Mouse (Mus musculus) midbrain, postnatal 0 days (tissue): ENCODE measurements around the gene Tmem132c. TPM values are rescaled to one million over a fixed set of nuclear protein-coding genes. Genes with fewer than 3 reads are reported as not detected.

Source experiments
- ATAC-seq: fragments of 200-750 bp; cut with Nextera tagmentation; 2 replicates; pipeline ENCODE4 v1.8.0; 2017; ENCODE audit warnings: moderate number of reproducible peaks, mild to moderate bottlenecking, moderate TSS enrichment, moderate library complexity; ENCODE audit not compliant: low FRiP score
- DNase-seq: peaks from one replicate; pipeline ENCODE4 v3.0.0-alpha.2; 2015; ENCODE audit warnings: low spot score
- H3K27ac ChIP-seq: fragments of 300-500 bp; sonication (generic); 2 replicates; pipeline ENCODE4 v1.5.1; 2014; ENCODE audit warnings: low read depth, mild to moderate bottlenecking, low read length, mixed read lengths
- H3K27me3 ChIP-seq: fragments of 300-500 bp; sonication (generic); 2 replicates; pipeline ENCODE4 v1.6.1; 2014; ENCODE audit warnings: low read length, control low read depth, mixed read lengths; ENCODE audit not compliant: insufficient read depth
- H3K36me3 ChIP-seq: fragments of 300-500 bp; sonication (generic); 2 replicates; pipeline ENCODE4 v1.6.1; 2014; ENCODE audit warnings: low read length, control low read depth, mixed read lengths; ENCODE audit not compliant: insufficient read depth
- H3K4me1 ChIP-seq: fragments of 300-500 bp; sonication (generic); 2 replicates; pipeline ENCODE4 v1.6.1; 2014; ENCODE audit warnings: mild to moderate bottlenecking, control low read depth, antibody characterized with exemption, low read length, mixed read lengths; ENCODE audit not compliant: insufficient read depth
- H3K4me2 ChIP-seq: fragments of 300-500 bp; sonication (generic); 2 replicates; pipeline ENCODE4 v1.6.1; 2014; ENCODE audit warnings: low read depth, mild to moderate bottlenecking, low read length, mixed read lengths; ENCODE audit not compliant: poor library complexity, severe bottlenecking
- H3K4me3 ChIP-seq: fragments of 300-500 bp; sonication (generic); 2 replicates; pipeline ENCODE4 v1.5.1; 2014; ENCODE audit warnings: low read depth, mild to moderate bottlenecking, low read length, moderate library complexity
- H3K9ac ChIP-seq: fragments of 300-500 bp; sonication (generic); replicated peaks from 2 replicates; pipeline ENCODE4 v1.6.1; 2014; ENCODE audit warnings: mild to moderate bottlenecking, low read length, moderate library complexity, mixed read lengths; ENCODE audit not compliant: poor library complexity, severe bottlenecking
- H3K9me3 ChIP-seq: fragments of 300-500 bp; sonication (generic); 2 replicates; pipeline ENCODE4 v1.6.1; 2016; ENCODE audit warnings: low read length, control low read depth
- CTCF ChIP-seq: IDR thresholded peaks from 2 replicates; pipeline ENCODE4 v1.5.1; 2016; ENCODE audit warnings: antibody characterized with exemption, mild to moderate bottlenecking
- WGBS: fragments of 180-500 bp; shearing (Covaris S2); extraction: QIAGEN DNeasy Blood & Tissue Kit; methylation state at CpG from one replicate; pipeline ENCODE4 v1.1.7; 2014; 5-methylcytosine and 5-hydroxymethylcytosine counted together
- polyA plus RNA-seq: library from polyadenylated mRNA; unstranded; fragments of >200 nt; fragmentation: Nextera tagmentation; extraction: Ambion mirVana; gene quantifications from 2 replicates; pipeline ENCODE4 v1.2.1, GENCODE M21; 2015
- total RNA-seq: library from RNA; depleted of rRNA; stranded (reverse); fragments of >200 nt; gene quantifications from 2 replicates; pipeline ENCODE4 v1.2.3, GENCODE M21; 2014

The Tmem132c gene
- total and polyA plus RNA-seq, 2 experiments from 2014 or later: 10.2 to 40.0 TPM

- H3K9me3 ChIP-seq: no peaks in the 10 kb centered on the region
- no peak for ATAC-seq
- WGBS: 33% methylated on average over 2 of the region's 2 CpGs
Measured at GRCm38 (mm10) chr5:127298060-127298459, 56.5 kb downstream of the Tmem132c start.

GRCm38 (mm10) chr5:127299010-127299409 lies 57.4 kb downstream of the Tmem132c start:
- WGBS: 61% methylated on average over 1 of the region's 1 CpGs
- Histone ChIP-seq H3K36me3 (no peaks in the 10 kb centered on the region), H3K27ac (no peak overlapping the region), H3K9ac (no peak overlapping the region), H3K4me3 (no peak overlapping the region), H3K9me3 (no peaks in the 10 kb centered on the region), H3K27me3 (no peaks in the 10 kb centered on the region), H3K4me2 (no peak overlapping the region), H3K4me1 (no peaks in the 10 kb centered on the region)
- DNase-seq (no peak), ATAC-seq (no peak)
- no peak for TF ChIP-seq CTCF

More at GRCm38 (mm10) chr5:127298060-127298459, 56.5 kb downstream of the Tmem132c start:
- no peaks in the 10 kb centered on the region for H3K27me3 ChIP-seq
- TF ChIP-seq CTCF: no peak
- H3K27ac ChIP-seq: 0 out of 2 replicates have a peak overlapping the region, but pooled peaks have one; percentile 9
- H3K4me1 ChIP-seq: no peaks in the 10 kb centered on the region
- H3K9ac ChIP-seq: no peak overlapping the region
- no peak overlapping the region for H3K4me3 ChIP-seq
- peak; percentile 11 for DNase-seq
- no peaks in the 10 kb centered on the region for H3K36me3 ChIP-seq
- no peak overlapping the region for H3K4me2 ChIP-seq

GRCm38 (mm10) chr5:127300597-127301254 lies 59.1 kb downstream of the Tmem132c start:
- ATAC-seq: no peak
- Histone ChIP-seq H3K4me1 (no peaks in the 10 kb centered on the region), H3K27me3 (no peaks in the 10 kb centered on the region), H3K4me2 (no peak overlapping the region), H3K4me3 (no peak overlapping the region), H3K36me3 (no peaks in the 10 kb centered on the region), H3K27ac (no peak overlapping the region), H3K9me3 (no peaks in the 10 kb centered on the region), H3K9ac (no peak overlapping the region)
- TF ChIP-seq CTCF: no peak
- WGBS: 22% methylated on average over 8 of the region's 8 CpGs
- peak; percentile 74 for DNase-seq

- no peak overlapping the region for H3K4me3 ChIP-seq
- no peaks in the 10 kb centered on the region for H3K27me3 ChIP-seq
- H3K4me1 ChIP-seq: no peaks in the 10 kb centered on the region
- no peaks in the 10 kb centered on the region for H3K36me3 ChIP-seq
- H3K9ac ChIP-seq: no peak overlapping the region
- no peak for ATAC-seq
- no peak for DNase-seq
- H3K9me3 ChIP-seq: no peaks in the 10 kb centered on the region
- no peak overlapping the region for H3K4me2 ChIP-seq
- 71% methylated on average over 5 of the region's 5 CpGs for WGBS
- TF ChIP-seq CTCF: no peak
- H3K27ac ChIP-seq: no peak overlapping the region
Measured at GRCm38 (mm10) chr5:127305312-127305711, 63.7 kb downstream of the Tmem132c start.

- Histone ChIP-seq H3K4me3 (no peak overlapping the region), H3K9me3 (no peaks in the 10 kb centered on the region), H3K9ac (no peak overlapping the region), H3K27ac (no peak overlapping the region), H3K27me3 (no peaks in the 10 kb centered on the region), H3K4me1 (no peaks in the 10 kb centered on the region), H3K4me2 (no peak overlapping the region), H3K36me3 (no peaks in the 10 kb centered on the region)
- WGBS: 46% methylated on average over 5 of the region's 5 CpGs
- ATAC-seq: no peak
- no peak for TF ChIP-seq CTCF
- DNase-seq: peak; percentile 40
Measured at GRCm38 (mm10) chr5:127305719-127306118, 64.1 kb downstream of the Tmem132c start.

- H3K27ac ChIP-seq: no peak overlapping the region
- ATAC-seq (no peak), DNase-seq (no peak)
- no peaks in the 10 kb centered on the region for H3K4me1 ChIP-seq
- no peak for TF ChIP-seq CTCF
- no peaks in the 10 kb centered on the region for H3K36me3 ChIP-seq
- H3K4me3 ChIP-seq: no peak overlapping the region
- no peaks in the 10 kb centered on the region for H3K9me3 ChIP-seq
- no peak overlapping the region for H3K4me2 ChIP-seq
- no peaks in the 10 kb centered on the region for H3K27me3 ChIP-seq
- H3K9ac ChIP-seq: no peak overlapping the region
- WGBS: 67% methylated on average over 1 of the region's 1 CpGs
Measured at GRCm38 (mm10) chr5:127306726-127307125, 65.1 kb downstream of the Tmem132c start.
